Mouse (Mus musculus) lung, postnatal 10 days (tissue): ENCODE measurements at regions not wholly inside any gene's neighbourhood (a gene's known extent, or its start where the extent isn't known, plus 50 kb on each side); places are given as distances from the start of the nearest gene placed in this dataset.

Experiments used
- DNase-seq: peaks from one replicate; pipeline ENCODE4 v3.0.0; 2021

GRCm38 (mm10) chr9:59232682-59233081 lies 58.7 kb upstream of the Adpgk start:
- DNase-seq: no peak

- DNase-seq: peak; percentile 31
Observed at GRCm38 (mm10) chr9:59231947-59232346, 59.4 kb upstream of the Adpgk start.

- DNase-seq: no peak
Observed at GRCm38 (mm10) chr9:59231186-59231585, 60.2 kb upstream of the Adpgk start.

GRCm38 (mm10) chr9:59230161-59230560 lies 61.2 kb upstream of the Adpgk start:
- peak; percentile 73 for DNase-seq

- DNase-seq: no peak
Observed at GRCm38 (mm10) chr9:59227948-59228347, 63.4 kb upstream of the Adpgk start.

- DNase-seq: no peak
Observed at GRCm38 (mm10) chr9:59226361-59226760, 65.0 kb upstream of the Adpgk start.

- no peak for DNase-seq
Observed at GRCm38 (mm10) chr9:59219277-59219676, 72.1 kb upstream of the Adpgk start.

GRCm38 (mm10) chr9:59202654-59203514 lies 88.5 kb upstream of the Adpgk start:
- no peak for DNase-seq

- DNase-seq: no peak
Observed at GRCm38 (mm10) chr9:59199495-59200196, 91.7 kb upstream of the Adpgk start.

GRCm38 (mm10) chr9:59198221-59198875 lies 93.0 kb upstream of the Adpgk start:
- peak; percentile 23 for DNase-seq

GRCm38 (mm10) chr9:59197506-59197905 lies 93.9 kb upstream of the Adpgk start:
- DNase-seq: no peak

- no peak for DNase-seq
Observed at GRCm38 (mm10) chr9:59193971-59194370, 97.4 kb upstream of the Adpgk start.

- DNase-seq: peak; percentile 76
Observed at GRCm38 (mm10) chr9:59189141-59189540, 102.2 kb upstream of the Adpgk start.

- DNase-seq: no peak
Observed at GRCm38 (mm10) chr9:59188411-59188810, 102.9 kb upstream of the Adpgk start.

- DNase-seq: no peak
Observed at GRCm38 (mm10) chr9:59186326-59186725, 105.0 kb upstream of the Adpgk start.

GRCm38 (mm10) chr9:59184089-59184488 lies 107.3 kb upstream of the Adpgk start:
- no peak for DNase-seq

GRCm38 (mm10) chr9:59182906-59183305 lies 108.5 kb upstream of the Adpgk start:
- no peak for DNase-seq

GRCm38 (mm10) chr9:59182490-59182889 lies 108.9 kb upstream of the Adpgk start:
- DNase-seq: no peak

- no peak for DNase-seq
Observed at GRCm38 (mm10) chr9:59171576-59171975, 119.8 kb upstream of the Adpgk start.

GRCm38 (mm10) chr9:59163390-59163976 lies 127.2 kb upstream of the Neo1 start:
- no peak for DNase-seq

GRCm38 (mm10) chr9:59162954-59163353 lies 126.7 kb upstream of the Neo1 start:
- DNase-seq: no peak

GRCm38 (mm10) chr9:59157663-59158062 lies 121.4 kb upstream of the Neo1 start:
- DNase-seq: no peak

- no peak for DNase-seq
Observed at GRCm38 (mm10) chr9:59153945-59154344, 117.7 kb upstream of the Neo1 start.
